Mouse (Mus musculus) olfactory bulb, adult 2 months (tissue): ENCODE measurements around the gene Mecom.

Experiments used
- CTCF ChIP-seq: fragments of 200-500 bp; IDR thresholded peaks from 2 replicates; pipeline ENCODE4 v1.5.1; 2012; ENCODE audit warnings: low read depth, mild to moderate bottlenecking, low read length, moderate library complexity; ENCODE audit not compliant: insufficient read depth
- POLR2A ChIP-seq: fragments of 200-500 bp; IDR thresholded peaks from 2 replicates; pipeline ENCODE4 v1.6.1; 2012; ENCODE audit warnings: mild to moderate bottlenecking, low read depth, low read length, moderate library complexity; ENCODE audit not compliant: insufficient read depth

- TF ChIP-seq CTCF (no peak), POLR2A (no peak)
These were observed 94.0 kb downstream of the Mecom start for GRCm38 (mm10) chr3:30453546-30454455.
